Mouse (Mus musculus): ENCODE results near the gene Hadha. TPM values are rescaled to one million over a fixed set of nuclear protein-coding genes. Genes with fewer than 3 reads are reported as not detected.

The Hadha gene
- total and polyA plus RNA-seq, 3 experiments = 76.0 to 117 (median 83.0) TPM

DNA sequence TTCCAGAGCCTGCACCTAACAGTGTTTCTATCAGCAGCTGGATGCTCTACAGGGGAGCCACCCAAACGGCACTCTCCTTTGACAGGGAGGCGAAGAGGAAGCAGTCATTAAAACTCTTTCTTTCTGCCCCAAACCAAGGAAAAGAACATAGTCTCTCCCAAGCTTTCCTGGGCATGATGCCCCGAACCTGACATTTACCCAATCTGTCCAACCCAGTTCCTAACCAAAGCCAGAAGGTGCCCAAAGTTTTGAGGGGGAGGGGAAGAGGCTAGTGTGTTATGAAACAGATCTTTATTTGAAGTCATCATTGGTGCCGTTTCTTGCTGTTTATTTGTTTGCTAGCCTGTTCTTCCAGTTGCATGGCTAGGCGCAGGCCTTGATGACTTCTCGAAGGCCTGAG lies 59.2 kb downstream of the Hadha start:
- dilution Hi-C loops (cut with MboI; ENCODE audit: extremely low pct_ligation_motif_present, extremely low pct_unique_long_range_greater_than_20kb, low sequenced_read_pairs) = no loop called here
- H3K79me2 ChIP-seq (replicated peaks; ENCODE audit: control insufficient read depth, extremely low read depth, insufficient read depth, poor library complexity, severe bottlenecking) = no peaks in the 10 kb centered on the region
- no peak overlapping the region for H3K4me3 ChIP-seq (replicated peaks in 1 of 3; ENCODE audit: low read depth in 2 of 3, low read length in 2 of 3, poor library complexity in 1 of 3)
- H3K27ac ChIP-seq (ENCODE audit: insufficient read depth, low read depth) = no peak overlapping the region
- H3K4me1 ChIP-seq (ENCODE audit: control insufficient read depth in 1 of 2, insufficient read depth in 2 of 2) = peaks cover 2 to 7% of the 10 kb centered on the region in 2 experiments; a peak in 3 of 4 replicates
- H3K9me3 ChIP-seq (replicated peaks; ENCODE audit: low read length) = peaks cover 20% of the 10 kb centered on the region
- in situ Hi-C loops (cut with MboI; ENCODE audit: low pct_ligation_motif_present, low pct_unique_long_range_greater_than_20kb, low sequenced_read_pairs) = loop anchor here (25.0 kb wide), 2 partner anchors 283 to 683 kb away; no protein-coding TSS in a partner anchor
- TF ChIP-seq USF2 (conservative IDR thresholded peaks at IDR 0.05; ENCODE audit: low read depth, low read length) = no peak
- TF ChIP-seq ZMIZ1 (IDR thresholded peaks at IDR 0.05; ENCODE audit: low read depth, low read length) = no peak
- TF ChIP-seq NELFE (IDR thresholded peaks at IDR 0.05; ENCODE audit: low read depth, low read length) = no peak
- no peak for TF ChIP-seq MAX (IDR thresholded peaks at IDR 0.05; ENCODE audit: low read length)
- no peak for TF ChIP-seq NRF1 (IDR thresholded peaks at IDR 0.05; ENCODE audit: low read depth, low read length)
- no peak for TF ChIP-seq ZKSCAN1 (IDR thresholded peaks at IDR 0.05; ENCODE audit: borderline replicate concordance, low read depth, low read length)
- no peak for TF ChIP-seq MYC (IDR thresholded peaks at IDR 0.05; ENCODE audit: low read depth, low read length)
- TF ChIP-seq POLR2A (IDR thresholded peaks at IDR 0.05; ENCODE audit: low read depth, low read length) = no peak
- TF ChIP-seq MXI1 (IDR thresholded peaks at IDR 0.05; ENCODE audit: low read depth, low read length) = no peak
- no peak for TF ChIP-seq SMC3 (IDR thresholded peaks at IDR 0.05; ENCODE audit: low read depth, low read length)
- TF ChIP-seq POLR2AphosphoS2 (IDR thresholded peaks at IDR 0.05; ENCODE audit: low read depth, low read length) = no peak
- TF ChIP-seq HCFC1 (IDR thresholded peaks at IDR 0.05; ENCODE audit: low read depth, low read length) = no peak
- TF ChIP-seq EP300 (IDR thresholded peaks at IDR 0.05; ENCODE audit: low read length) = no peak
- no peak for TF ChIP-seq CTCF (conservative IDR thresholded peaks at IDR 0.05 in 1 of 2, IDR thresholded peaks at IDR 0.05 in 1 of 2; ENCODE audit: low read depth in 2 of 2, low read length in 2 of 2)
- no peak for DNase-seq (ENCODE audit: extremely low read depth)
- H3K36me3 ChIP-seq (replicated peaks in 1 of 2; ENCODE audit: control insufficient read depth in 1 of 2, insufficient read depth in 1 of 2, low read length in 1 of 2) = peaks cover 5 to 26% of the 10 kb centered on the region in 2 experiments
- H3K27me3 ChIP-seq (replicated peaks) = no peaks in the 10 kb centered on the region
- no peak overlapping the region for H3K4me2 ChIP-seq (ENCODE audit: insufficient read depth, low read depth, poor library complexity, severe bottlenecking)
- no peak overlapping the region for H3K9ac ChIP-seq (ENCODE audit: insufficient read depth, low read depth)

DNA sequence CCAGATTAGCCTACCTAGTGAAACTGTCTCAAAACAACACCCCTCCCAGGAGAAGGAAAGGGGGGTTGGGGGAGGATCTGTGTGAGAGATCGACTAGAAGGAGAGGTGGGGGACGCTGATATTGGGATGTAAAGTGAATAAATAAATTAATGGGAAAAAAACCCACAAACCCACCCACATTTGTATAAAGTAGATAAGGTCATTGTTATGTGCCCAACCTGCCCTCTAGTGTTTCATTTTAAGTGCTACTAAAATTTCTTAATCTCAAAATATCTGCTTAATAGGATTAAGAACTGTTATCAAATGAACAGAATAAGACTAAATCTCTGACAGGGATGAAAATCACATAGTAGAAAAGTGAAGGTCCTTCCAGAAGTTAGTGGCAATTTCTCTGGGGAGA lies 60.6 kb downstream of the Hadha start:
- DNase-seq (ENCODE audit: extremely low read depth) = no peak
- no peak overlapping the region for H3K9ac ChIP-seq (ENCODE audit: insufficient read depth, low read depth)
- H3K27ac ChIP-seq (ENCODE audit: insufficient read depth, low read depth) = no peak overlapping the region
- dilution Hi-C loops (cut with MboI; ENCODE audit: extremely low pct_ligation_motif_present, extremely low pct_unique_long_range_greater_than_20kb, low sequenced_read_pairs) (no loop called here), in situ Hi-C loops (cut with MboI; ENCODE audit: low pct_ligation_motif_present, low pct_unique_long_range_greater_than_20kb, low sequenced_read_pairs) (loop anchor here (25.0 kb wide), 2 partner anchors 282 to 682 kb away; no protein-coding TSS in a partner anchor)
- H3K27me3 ChIP-seq (replicated peaks) = no peaks in the 10 kb centered on the region
- TF ChIP-seq CTCF (conservative IDR thresholded peaks at IDR 0.05 in 1 of 2, IDR thresholded peaks at IDR 0.05 in 1 of 2; ENCODE audit: low read depth in 2 of 2, low read length in 2 of 2) = peak in 1 of 2 experiments; percentile 34; a peak in 2 of 4 replicates
- peak; percentile 42 for TF ChIP-seq RAD21 (IDR thresholded peaks at IDR 0.05; ENCODE audit: low read depth, low read length)
- no peak for TF ChIP-seq JUN (IDR thresholded peaks at IDR 0.05; ENCODE audit: insufficient read depth, low read depth, low read length)
- no peak overlapping the region for H3K4me2 ChIP-seq (ENCODE audit: insufficient read depth, low read depth, poor library complexity, severe bottlenecking)
- no peaks in the 10 kb centered on the region for H3K79me2 ChIP-seq (replicated peaks; ENCODE audit: control insufficient read depth, extremely low read depth, insufficient read depth, poor library complexity, severe bottlenecking)
- H3K4me1 ChIP-seq (ENCODE audit: control insufficient read depth in 1 of 2, insufficient read depth in 2 of 2) = peaks cover 2 to 7% of the 10 kb centered on the region in 2 experiments; a peak in 3 of 4 replicates
- H3K36me3 ChIP-seq (replicated peaks in 1 of 2; ENCODE audit: control insufficient read depth in 1 of 2, insufficient read depth in 1 of 2, low read length in 1 of 2) = peaks cover 5 to 23% of the 10 kb centered on the region in 2 experiments
- H3K9me3 ChIP-seq (replicated peaks; ENCODE audit: low read length) = peaks cover 9% of the 10 kb centered on the region
- H3K4me3 ChIP-seq (replicated peaks in 1 of 3; ENCODE audit: low read depth in 2 of 3, low read length in 2 of 3, poor library complexity in 1 of 3) = no peak overlapping the region

Measured in CH12.LX (cell line).